Mouse (Mus musculus) limb, embryonic 12.5 days (tissue): Measurements from ENCODE around the gene Usp6nl. TPM values are rescaled to one million over a fixed set of nuclear protein-coding genes. Genes with fewer than 3 reads are reported as not detected.
A peak's percentile ranks its signal among the peaks of the same experiment; 100 is the strongest.

Source experiments
- ATAC-seq: fragments of 200-750 bp; cut with Nextera tagmentation; 2 replicates; pipeline ENCODE4 v1.8.0; 2017; ENCODE audit warnings: low read depth, moderate TSS enrichment; ENCODE audit not compliant: insufficient number of reproducible peaks, insufficient read depth, low FRiP score, low TSS enrichment
- H3K27ac ChIP-seq: fragments of 300-500 bp; sonication (generic); 2 replicates; pipeline ENCODE4 v1.5.1; 2016; ENCODE audit warnings: mild to moderate bottlenecking, moderate library complexity
- H3K27me3 ChIP-seq: fragments of 300-500 bp; sonication (generic); 2 replicates; pipeline ENCODE4 v1.6.1; 2016; ENCODE audit warnings: mild to moderate bottlenecking, moderate library complexity
- H3K36me3 ChIP-seq: fragments of 300-500 bp; sonication (generic); 2 replicates; pipeline ENCODE4 v1.6.1; 2016; ENCODE audit warnings: mild to moderate bottlenecking, moderate library complexity
- H3K4me1 ChIP-seq: fragments of 300-500 bp; sonication (generic); replicated peaks from 2 replicates; pipeline ENCODE4 v1.6.1; 2016
- H3K4me2 ChIP-seq: fragments of 300-500 bp; sonication (generic); 2 replicates; pipeline ENCODE4 v1.6.1; 2016; ENCODE audit warnings: mild to moderate bottlenecking, moderate library complexity
- H3K4me3 ChIP-seq: fragments of 300-500 bp; sonication (generic); replicated peaks from 2 replicates; pipeline ENCODE4 v1.5.1; 2016; ENCODE audit warnings: mild to moderate bottlenecking
- H3K9ac ChIP-seq: fragments of 300-500 bp; sonication (generic); replicated peaks from 2 replicates; pipeline ENCODE4 v1.6.1; 2016; ENCODE audit warnings: mild to moderate bottlenecking, moderate library complexity
- H3K9me3 ChIP-seq: fragments of 300-500 bp; sonication (generic); 2 replicates; pipeline ENCODE4 v1.6.1; 2016; ENCODE audit warnings: mild to moderate bottlenecking, moderate library complexity
- WGBS: fragments of 180-500 bp; shearing (Covaris S2); methylation state at CpG from one replicate; pipeline ENCODE4 v1.1.7; 2016; 5-methylcytosine and 5-hydroxymethylcytosine counted together
- polyA plus RNA-seq: library from polyadenylated mRNA; unstranded; fragments of >200 nt; fragmentation: Nextera tagmentation; extraction: Ambion mirVana; gene quantifications from 2 replicates; pipeline ENCODE4 v1.2.1, GENCODE M21; 2016

Gene Usp6nl
- polyA plus RNA-seq, 1 experiment from 2014 or later, result 16.1 TPM

DNA sequence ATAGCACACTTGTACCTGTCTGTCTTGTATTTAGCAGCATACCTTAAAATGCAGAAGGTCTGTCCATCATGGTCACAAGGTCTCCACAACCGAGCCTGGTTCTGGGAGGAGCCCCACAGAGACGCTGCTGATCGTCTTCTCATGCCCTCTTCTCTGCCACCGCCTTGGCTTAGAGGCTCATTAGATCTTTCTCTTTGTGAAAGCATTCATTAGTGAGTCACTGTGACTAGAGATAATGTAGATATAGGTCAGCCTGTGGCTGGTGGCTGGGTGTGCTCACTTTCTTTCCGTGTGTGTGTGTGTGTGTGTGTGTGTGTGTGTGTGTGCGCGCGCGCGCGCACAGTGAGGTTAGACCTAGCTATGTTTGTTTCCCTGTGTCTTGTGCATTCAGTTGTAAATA is 94.7 kb downstream of the Usp6nl start:
- WGBS, result 86% methylated on average over 11 of the region's 11 CpGs
- Histone ChIP-seq H3K9me3 (no peaks in the 10 kb centered on the region), H3K9ac (no peak overlapping the region), H3K27me3 (no peaks in the 10 kb centered on the region), H3K27ac (no peak overlapping the region), H3K4me1 (no peaks in the 10 kb centered on the region), H3K36me3 (peaks cover 47% of the 10 kb centered on the region), H3K4me3 (no peak overlapping the region), H3K4me2 (no peak overlapping the region)
- ATAC-seq, result no peak

DNA sequence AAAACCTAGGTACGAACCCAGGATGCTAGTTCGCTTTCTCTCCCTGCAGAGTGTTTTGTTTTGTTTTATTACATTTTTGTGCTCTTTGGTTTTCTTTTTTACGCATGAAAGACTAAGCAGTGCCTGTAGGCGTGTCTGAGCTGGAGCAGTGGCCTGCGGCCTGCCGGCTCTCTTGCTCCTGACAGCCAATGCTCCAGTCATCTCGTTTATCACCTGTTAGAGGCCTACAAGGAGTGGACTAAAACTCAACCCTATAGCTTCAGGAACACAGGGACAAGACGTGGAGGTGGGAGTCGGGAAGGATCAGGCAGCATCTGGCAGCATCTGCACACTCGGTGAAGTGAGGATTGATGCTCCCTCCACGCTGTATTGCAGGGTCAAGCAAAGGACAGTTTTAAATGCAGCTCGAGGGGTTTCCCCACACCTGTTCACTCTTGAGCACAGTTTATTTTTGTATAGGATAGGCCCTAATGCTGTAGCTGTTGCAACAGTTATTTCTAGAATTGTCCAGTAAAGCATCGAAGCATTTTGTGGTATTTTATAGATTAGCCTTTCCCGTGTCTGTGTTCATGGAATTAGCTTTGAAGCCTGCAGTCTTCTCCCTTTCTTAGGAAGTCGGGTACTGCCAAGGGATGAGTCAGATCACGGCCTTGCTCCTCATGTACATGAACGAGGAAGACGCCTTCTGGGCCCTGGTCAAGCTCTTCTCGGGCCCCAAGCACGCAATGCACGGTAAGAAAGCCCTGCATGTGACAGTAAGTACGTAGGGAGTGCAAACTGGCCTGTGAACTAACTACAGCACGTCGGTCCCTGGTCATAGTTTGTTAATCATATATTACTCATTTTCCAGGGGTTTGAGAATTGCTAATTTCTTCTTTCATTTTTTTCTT is 101.4 kb downstream of the Usp6nl start:
- WGBS, result 80% methylated on average over 24 of the region's 24 CpGs
- no peak overlapping the region for H3K4me2 ChIP-seq
- no peak for ATAC-seq
- H3K4me1 ChIP-seq, result 0 out of 2 replicates have a peak, but pooled peaks cover 6% of the 10 kb centered on the region
- H3K27me3 ChIP-seq, result no peaks in the 10 kb centered on the region
- H3K9ac ChIP-seq, result no peak overlapping the region
- no peaks in the 10 kb centered on the region for H3K9me3 ChIP-seq
- no peak overlapping the region for H3K4me3 ChIP-seq
- no peak overlapping the region for H3K27ac ChIP-seq
- H3K36me3 ChIP-seq, result peaks cover 58% of the 10 kb centered on the region

DNA sequence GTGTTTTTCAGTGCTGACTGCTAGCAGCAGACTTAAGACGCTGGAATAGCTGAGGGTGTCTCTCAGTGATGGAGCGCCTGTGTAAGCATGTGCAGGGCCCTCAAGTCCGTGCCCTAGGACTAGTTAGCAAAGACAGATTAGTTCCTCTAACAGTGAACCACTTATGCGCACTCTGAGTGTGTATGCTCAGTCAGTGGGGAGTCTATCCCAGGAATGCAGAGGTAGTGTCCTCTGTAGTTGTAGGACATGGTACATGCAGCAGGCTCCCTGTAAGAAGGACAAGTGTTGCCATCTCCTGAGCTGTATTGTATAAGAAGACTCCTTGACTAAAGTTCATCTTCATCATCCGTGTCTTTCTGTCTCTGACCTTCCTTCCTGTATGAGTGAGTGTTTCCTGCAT is 102.4 kb downstream of the Usp6nl start:
- H3K27ac ChIP-seq, result no peak overlapping the region
- H3K4me1 ChIP-seq, result 0 out of 2 replicates have a peak, but pooled peaks cover 6% of the 10 kb centered on the region
- 93% methylated on average over 5 of the region's 5 CpGs for WGBS
- no peak overlapping the region for H3K9ac ChIP-seq
- H3K4me2 ChIP-seq, result no peak overlapping the region
- no peaks in the 10 kb centered on the region for H3K27me3 ChIP-seq
- no peak overlapping the region for H3K4me3 ChIP-seq
- H3K36me3 ChIP-seq, result peaks cover 58% of the 10 kb centered on the region
- no peaks in the 10 kb centered on the region for H3K9me3 ChIP-seq
- ATAC-seq, result no peak

DNA sequence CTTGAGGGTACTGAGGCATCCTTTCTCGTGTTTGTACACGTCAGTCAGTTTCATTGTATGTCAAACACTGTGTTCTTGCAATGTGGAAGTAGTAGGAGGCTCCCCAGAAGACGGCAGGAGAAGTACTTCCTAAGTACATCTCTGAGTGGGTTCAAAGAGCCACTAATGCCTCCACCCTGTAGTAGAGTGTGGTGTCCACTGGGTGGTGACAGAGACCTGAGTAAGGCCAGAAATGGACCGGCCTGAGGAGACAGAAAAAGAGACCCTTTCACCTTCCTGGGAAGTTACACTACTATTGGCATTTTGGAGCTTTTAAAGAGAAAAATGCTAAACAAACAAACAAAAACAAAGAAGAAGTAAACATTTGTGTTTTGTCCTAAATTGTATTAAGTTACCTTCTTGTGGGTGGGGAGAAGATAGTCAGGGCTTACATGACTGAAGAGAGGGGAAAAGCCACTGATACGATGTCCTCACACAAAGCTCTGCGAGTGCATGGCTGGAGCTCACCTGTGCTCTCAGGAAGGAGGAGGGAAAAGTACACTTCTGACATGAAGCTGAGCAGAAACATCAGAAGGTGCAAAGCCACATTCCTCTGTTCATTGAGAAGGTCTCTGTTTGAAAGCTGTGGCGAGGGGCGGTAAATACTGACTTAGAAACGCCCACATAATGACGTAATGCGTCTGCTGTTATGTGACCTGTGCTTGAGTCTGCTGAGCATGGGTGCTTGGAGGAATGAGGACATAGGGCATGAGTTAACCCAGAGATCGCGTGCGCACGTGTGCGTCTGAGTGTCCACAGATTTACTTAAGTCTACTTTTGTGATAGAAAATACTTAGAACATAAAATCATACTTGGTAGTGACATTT is 113.9 kb downstream of the Usp6nl start:
- no peak overlapping the region for H3K4me3 ChIP-seq
- H3K4me2 ChIP-seq, result no peak overlapping the region
- no peaks in the 10 kb centered on the region for H3K27me3 ChIP-seq
- 81% methylated on average over 16 of the region's 16 CpGs for WGBS
- H3K36me3 ChIP-seq, result peaks cover 60% of the 10 kb centered on the region
- ATAC-seq, result 0 out of 2 replicates have a peak, but pooled peaks have one; percentile 64
- H3K9me3 ChIP-seq, result no peaks in the 10 kb centered on the region
- no peak overlapping the region for H3K9ac ChIP-seq
- H3K27ac ChIP-seq, result no peak overlapping the region
- 0 out of 2 replicates have a peak, but pooled peaks cover 4% of the 10 kb centered on the region for H3K4me1 ChIP-seq

DNA sequence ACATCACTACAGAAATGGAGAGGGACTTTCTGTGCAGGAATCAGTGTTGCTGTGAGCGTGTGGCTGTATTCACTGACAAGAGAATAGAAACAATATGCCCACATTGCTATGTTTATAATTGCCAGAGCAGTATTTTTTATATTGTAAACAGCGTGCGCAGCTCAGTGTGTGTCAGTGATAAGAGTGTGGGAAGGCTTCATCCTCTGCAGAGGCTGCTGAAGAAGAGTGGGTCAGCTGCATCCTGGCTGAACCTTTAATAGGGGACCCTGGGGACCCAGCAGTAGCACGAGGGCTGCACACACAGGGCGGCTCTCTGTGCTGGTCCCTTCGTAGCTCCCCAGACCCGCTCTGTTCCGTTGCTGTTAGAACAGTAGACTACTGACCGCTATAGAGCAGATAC is 119.2 kb downstream of the Usp6nl start:
- Histone ChIP-seq H3K9me3 (no peaks in the 10 kb centered on the region), H3K4me1 (no peaks in the 10 kb centered on the region; the same call in 1 of the 2 replicates), H3K27ac (no peak overlapping the region), H3K4me2 (no peak overlapping the region), H3K36me3 (peaks cover 50% of the 10 kb centered on the region), H3K4me3 (no peak overlapping the region), H3K27me3 (no peaks in the 10 kb centered on the region; the same call in 1 of the 2 replicates), H3K9ac (no peak overlapping the region)
- 93% methylated on average over 9 of the region's 9 CpGs for WGBS
- no peak for ATAC-seq

DNA sequence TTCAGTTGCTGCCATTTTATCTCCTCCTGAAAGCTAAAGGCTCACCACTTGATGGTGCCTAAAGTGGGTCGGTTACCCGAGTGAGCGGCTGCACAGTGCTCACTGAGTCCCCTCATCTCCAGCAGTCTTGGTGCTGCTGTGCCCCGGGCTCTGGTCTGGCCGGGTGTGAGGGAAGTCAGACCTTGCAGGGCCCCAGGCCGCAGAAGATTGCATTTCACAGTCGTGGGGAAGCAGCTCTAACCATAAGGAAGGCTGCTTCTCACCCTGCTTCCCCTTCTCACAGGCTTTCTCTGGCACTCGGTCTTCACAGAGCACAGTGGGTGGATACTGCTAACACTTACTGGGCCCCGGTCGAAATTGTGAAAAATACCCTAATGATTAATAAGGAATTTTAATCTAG is 119.8 kb downstream of the Usp6nl start:
- H3K4me1 ChIP-seq, result no peaks in the 10 kb centered on the region; the same call in 1 of the 2 replicates
- H3K36me3 ChIP-seq, result peaks cover 46% of the 10 kb centered on the region
- H3K9ac ChIP-seq, result no peak overlapping the region
- H3K4me3 ChIP-seq, result no peak overlapping the region
- WGBS, result 80% methylated on average over 10 of the region's 10 CpGs
- no peaks in the 10 kb centered on the region; the same call in 1 of the 2 replicates for H3K27me3 ChIP-seq
- no peaks in the 10 kb centered on the region for H3K9me3 ChIP-seq
- H3K4me2 ChIP-seq, result no peak overlapping the region
- no peak for ATAC-seq
- H3K27ac ChIP-seq, result no peak overlapping the region

DNA sequence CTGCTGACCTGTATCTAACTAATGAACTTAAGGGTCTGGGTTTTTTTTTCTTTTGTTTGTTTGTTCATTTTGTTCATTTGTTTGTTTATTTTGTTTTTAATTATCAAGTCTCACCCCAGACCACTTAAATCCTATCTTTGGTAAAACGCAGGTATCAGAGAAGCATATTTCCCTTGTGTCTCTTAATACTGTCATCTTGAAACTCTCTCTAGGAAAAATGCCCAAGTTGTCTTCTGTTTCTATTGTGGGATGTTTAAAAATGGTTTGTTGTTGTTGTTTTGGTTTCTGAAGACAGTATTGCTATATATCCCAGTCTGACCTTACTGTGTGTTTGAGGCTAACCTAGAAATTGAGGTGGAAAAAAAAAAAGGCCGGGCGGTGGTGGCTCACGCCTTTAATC is 121.5 kb downstream of the Usp6nl start:
- H3K36me3 ChIP-seq, result peaks cover 33% of the 10 kb centered on the region
- no peak overlapping the region for H3K4me2 ChIP-seq
- H3K9me3 ChIP-seq, result no peaks in the 10 kb centered on the region
- H3K4me1 ChIP-seq, result no peaks in the 10 kb centered on the region; the same call in 1 of the 2 replicates
- WGBS, result 89% methylated on average over 4 of the region's 4 CpGs
- H3K4me3 ChIP-seq, result no peak overlapping the region
- H3K27ac ChIP-seq, result no peak overlapping the region
- H3K27me3 ChIP-seq, result no peaks in the 10 kb centered on the region; the same call in 1 of the 2 replicates
- no peak for ATAC-seq
- H3K9ac ChIP-seq, result no peak overlapping the region

DNA sequence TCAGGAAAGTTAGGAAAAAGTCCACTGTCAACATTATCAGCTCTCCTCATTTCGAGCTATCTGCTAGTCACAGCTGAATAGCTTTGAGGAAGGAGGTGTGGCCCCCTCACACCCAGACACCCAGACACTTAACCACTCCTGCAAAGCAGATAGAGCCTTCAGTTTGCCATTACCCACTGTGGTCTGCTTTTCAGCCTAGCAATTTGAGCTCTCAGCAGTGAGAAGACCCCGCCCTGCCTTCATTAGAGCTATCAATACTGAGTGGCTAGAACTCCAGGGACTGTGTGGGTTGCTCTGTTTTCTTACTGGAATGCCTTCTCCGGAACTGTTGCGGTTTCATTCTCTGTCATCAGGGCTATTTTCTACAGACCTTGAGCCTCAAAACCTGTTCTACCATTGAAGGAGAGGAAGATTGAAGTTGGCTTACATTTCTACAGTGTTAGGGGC is 122.3 kb downstream of the Usp6nl start:
- H3K9ac ChIP-seq, result no peak overlapping the region
- H3K36me3 ChIP-seq, result peaks cover 32% of the 10 kb centered on the region
- no peak for ATAC-seq
- WGBS, result 71% methylated on average over 4 of the region's 4 CpGs
- no peaks in the 10 kb centered on the region; the same call in 1 of the 2 replicates for H3K27me3 ChIP-seq
- no peak overlapping the region for H3K4me3 ChIP-seq
- no peaks in the 10 kb centered on the region for H3K9me3 ChIP-seq
- H3K4me1 ChIP-seq, result no peaks in the 10 kb centered on the region; the same call in 1 of the 2 replicates
- H3K4me2 ChIP-seq, result no peak overlapping the region
- no peak overlapping the region for H3K27ac ChIP-seq

DNA sequence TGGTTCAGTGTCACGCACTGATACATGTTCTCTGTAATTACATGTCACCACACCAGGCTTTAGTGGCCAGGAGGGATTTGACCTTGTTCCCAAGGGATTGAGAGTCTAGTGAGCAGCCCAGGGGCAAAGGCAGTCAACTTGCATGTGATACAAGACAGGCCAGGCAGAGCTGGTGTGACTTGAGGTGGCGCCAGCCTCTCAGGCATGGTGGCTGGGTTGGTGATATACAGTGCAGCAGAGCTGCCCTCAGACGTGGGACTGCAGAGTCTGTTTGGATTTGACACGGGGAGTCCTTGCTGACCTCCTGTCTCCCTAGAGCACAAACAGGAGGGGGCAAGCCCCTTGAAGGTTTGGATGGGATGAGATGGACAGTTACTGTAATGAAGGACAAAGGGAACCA is 123.4 kb downstream of the Usp6nl start:
- Histone ChIP-seq H3K4me1 (peaks cover 3% of the 10 kb centered on the region; the same call in 1 of the 2 replicates), H3K4me2 (no peak overlapping the region), H3K36me3 (peaks cover 22% of the 10 kb centered on the region), H3K9ac (no peak overlapping the region), H3K27ac (no peak overlapping the region), H3K27me3 (no peaks in the 10 kb centered on the region; the same call in 1 of the 2 replicates), H3K4me3 (no peak overlapping the region), H3K9me3 (no peaks in the 10 kb centered on the region)
- WGBS, result 79% methylated on average over 4 of the region's 4 CpGs
- no peak for ATAC-seq

DNA sequence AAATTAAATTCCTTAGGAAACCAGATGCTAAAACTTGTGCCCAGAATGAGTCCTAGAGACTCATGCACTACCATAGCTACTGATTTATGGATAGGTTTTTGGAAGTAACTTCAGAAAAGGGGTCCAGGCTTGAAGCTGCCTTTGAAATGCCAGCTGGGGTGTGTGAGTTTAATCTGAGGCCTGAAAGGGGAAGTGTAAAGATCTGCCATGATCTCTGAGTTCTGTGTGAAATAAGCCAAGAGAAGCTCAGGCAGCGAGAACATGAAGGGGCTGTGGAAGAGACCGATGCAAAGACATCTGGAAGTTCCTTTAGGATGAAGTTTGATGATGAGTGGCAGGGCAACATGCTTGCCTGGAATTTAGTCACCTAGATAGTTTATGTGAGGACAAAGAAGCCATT is 126.4 kb downstream of the Usp6nl start:
- WGBS, result 88% methylated on average over 2 of the region's 2 CpGs
- Histone ChIP-seq H3K27me3 (no peaks in the 10 kb centered on the region; the same call in 1 of the 2 replicates), H3K9me3 (no peaks in the 10 kb centered on the region), H3K4me3 (no peak overlapping the region), H3K4me2 (no peak overlapping the region), H3K27ac (no peak overlapping the region), H3K9ac (no peak overlapping the region), H3K4me1 (peaks cover 3% of the 10 kb centered on the region; the same call in 1 of the 2 replicates), H3K36me3 (peaks cover 6% of the 10 kb centered on the region; the same call in 1 of the 2 replicates)
- ATAC-seq, result no peak

DNA sequence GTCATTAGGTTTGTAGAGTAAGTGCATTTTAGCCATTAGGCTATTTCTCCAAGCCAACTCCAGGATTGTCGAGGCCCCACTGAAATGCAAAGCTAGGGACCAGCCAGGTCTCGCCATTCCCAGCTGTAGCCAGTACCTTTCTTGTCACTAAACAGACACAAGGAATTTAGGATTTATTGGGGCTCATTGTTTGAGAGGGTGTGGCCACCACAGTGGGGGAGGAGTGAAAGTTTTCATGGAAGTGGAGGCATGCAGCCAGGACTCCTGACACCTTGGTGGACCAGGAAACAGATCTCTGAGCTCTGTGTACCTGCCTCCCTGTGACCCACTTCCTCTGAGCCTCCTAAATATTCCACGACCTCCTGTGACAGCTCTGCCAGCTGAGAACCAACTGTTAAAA is 127.2 kb downstream of the Usp6nl start:
- peaks cover 3% of the 10 kb centered on the region; the same call in 1 of the 2 replicates for H3K4me1 ChIP-seq
- no peaks in the 10 kb centered on the region; the same call in 1 of the 2 replicates for H3K27me3 ChIP-seq
- H3K27ac ChIP-seq, result no peak overlapping the region
- no peak overlapping the region for H3K4me2 ChIP-seq
- no peak for ATAC-seq
- 44% methylated on average over 3 of the region's 3 CpGs for WGBS
- H3K4me3 ChIP-seq, result no peak overlapping the region
- H3K9ac ChIP-seq, result no peak overlapping the region
- no peaks in the 10 kb centered on the region for H3K9me3 ChIP-seq
- peaks cover 4% of the 10 kb centered on the region; the same call in 1 of the 2 replicates for H3K36me3 ChIP-seq
